Mouse (Mus musculus) E14TG2a.4 (cell line): ENCODE data around the gene Zfp954.

Experiments used
- CTCF ChIP-seq: conservative IDR thresholded peaks from 2 replicates; pipeline ENCODE4 v1.5.1; 2014; ENCODE audit warnings: low read length
- NANOG ChIP-seq: IDR thresholded peaks from 2 replicates; pipeline ENCODE4 v1.6.1; 2014; ENCODE audit warnings: borderline replicate concordance, low read length, mixed read lengths

DNA sequence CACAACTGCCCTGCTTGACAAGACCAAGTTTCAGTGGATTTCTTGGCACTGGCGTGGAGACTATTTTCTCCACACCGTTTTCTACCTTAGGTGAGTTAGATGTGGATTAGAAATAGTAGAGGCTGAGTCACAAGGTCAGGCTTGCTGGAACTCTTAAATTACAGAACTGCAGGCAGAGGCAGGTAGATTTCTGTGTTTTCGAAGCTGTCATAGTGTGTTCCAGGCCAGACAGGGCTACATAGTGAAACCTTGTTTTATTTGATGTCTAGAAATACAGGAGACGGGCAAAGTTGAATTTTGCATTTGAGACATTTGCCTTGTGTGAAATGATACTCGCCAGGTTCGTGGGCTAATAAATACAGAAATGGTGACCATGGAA is 303 bp upstream of the Zfp954 start:
- TF ChIP-seq CTCF = no peak
- TF ChIP-seq NANOG = no peak
